Mouse (Mus musculus) erythroid progenitor cell, adult 5-6 weeks (primary cell): Measurements from ENCODE around the gene Retreg1. TPM values are rescaled to one million over a fixed set of nuclear protein-coding genes. Genes with fewer than 3 reads are reported as not detected.

Experiments
- ATAC-seq: replicated peaks from 2 replicates; pipeline ENCODE4 v1.8.0; 2016; ENCODE audit warnings: moderate number of reproducible peaks, mild to moderate bottlenecking, moderate TSS enrichment, inconsistent platforms; ENCODE audit not compliant: poor library complexity, low FRiP score, severe bottlenecking
- total RNA-seq, 2 experiments: library from RNA; stranded (forward) in 1 of 2; stranded (reverse) in 1 of 2; fragments of 150-400 nt in 1 of 2; fragments of 186-747, 209-891 nt in 1 of 2; gene quantifications; 2 replicates each; pipeline versions ENCODE4 v1.2.3 to v1.2.4; 2015 to 2017; ENCODE audit warnings: low replicate concordance in 2 of 2

Gene Retreg1
- 17.3 and 25.6 TPM in 2 replicates for total RNA-seq (2015; ENCODE audit: low replicate concordance)
- total RNA-seq (2017; ENCODE audit: low replicate concordance) = 9.4 and 13.4 TPM in 2 replicates

GRCm38 (mm10) chr15:25843086-25843991, at the start of gene Retreg1:
TSS of gene Retreg1 (plus strand) at chr15:25843180.
- peak; percentile 75 for ATAC-seq

GRCm38 (mm10) chr15:25794123-25794522, 48.9 kb upstream of the Retreg1 start:
- ATAC-seq = no peak

- ATAC-seq = no peak
These were observed 47.5 kb upstream of the Retreg1 start for GRCm38 (mm10) chr15:25795496-25795895.

- ATAC-seq = no peak
These were observed 46.6 kb upstream of the Retreg1 start for GRCm38 (mm10) chr15:25796353-25796752.

GRCm38 (mm10) chr15:25797179-25797578, 45.8 kb upstream of the Retreg1 start:
- ATAC-seq = no peak

- no peak for ATAC-seq
These were observed 45.1 kb upstream of the Retreg1 start for GRCm38 (mm10) chr15:25797888-25798287.

GRCm38 (mm10) chr15:25801726-25802125, 41.3 kb upstream of the Retreg1 start:
- ATAC-seq = no peak

- no peak for ATAC-seq
These were observed 40.8 kb upstream of the Retreg1 start for GRCm38 (mm10) chr15:25802194-25802593.

GRCm38 (mm10) chr15:25803111-25803510, 39.9 kb upstream of the Retreg1 start:
- ATAC-seq = no peak

- ATAC-seq = 0 out of 2 replicates have a peak, but pooled peaks have one; percentile 54
These were observed 37.5 kb upstream of the Retreg1 start for GRCm38 (mm10) chr15:25805336-25806110.

GRCm38 (mm10) chr15:25806363-25806762, 36.6 kb upstream of the Retreg1 start:
- ATAC-seq = no peak

GRCm38 (mm10) chr15:25806878-25807277, 36.1 kb upstream of the Retreg1 start:
- ATAC-seq = no peak

- ATAC-seq = no peak
These were observed 34.1 kb upstream of the Retreg1 start for GRCm38 (mm10) chr15:25808677-25809460.

- no peak for ATAC-seq
These were observed 33.3 kb upstream of the Retreg1 start for GRCm38 (mm10) chr15:25809669-25810068.

GRCm38 (mm10) chr15:25811834-25812250, 31.1 kb upstream of the Retreg1 start:
- ATAC-seq = 0 out of 2 replicates have a peak, but pooled peaks have one; percentile 19

GRCm38 (mm10) chr15:25812479-25812878, 30.5 kb upstream of the Retreg1 start:
- no peak for ATAC-seq

GRCm38 (mm10) chr15:25814535-25814934, 28.4 kb upstream of the Retreg1 start:
- no peak for ATAC-seq

- ATAC-seq = no peak
These were observed 25.8 kb upstream of the Retreg1 start for GRCm38 (mm10) chr15:25817191-25817590.

- no peak for ATAC-seq
These were observed 21.0 kb upstream of the Retreg1 start for GRCm38 (mm10) chr15:25821981-25822380.

GRCm38 (mm10) chr15:25822656-25823055, 20.3 kb upstream of the Retreg1 start:
- no peak for ATAC-seq
